Mouse (Mus musculus): ENCODE measurements at regions not wholly inside any gene's neighbourhood (a gene's known extent, or its start where the extent isn't known, plus 50 kb on each side); places are given as distances from the start of the nearest gene placed in this dataset.

DNA sequence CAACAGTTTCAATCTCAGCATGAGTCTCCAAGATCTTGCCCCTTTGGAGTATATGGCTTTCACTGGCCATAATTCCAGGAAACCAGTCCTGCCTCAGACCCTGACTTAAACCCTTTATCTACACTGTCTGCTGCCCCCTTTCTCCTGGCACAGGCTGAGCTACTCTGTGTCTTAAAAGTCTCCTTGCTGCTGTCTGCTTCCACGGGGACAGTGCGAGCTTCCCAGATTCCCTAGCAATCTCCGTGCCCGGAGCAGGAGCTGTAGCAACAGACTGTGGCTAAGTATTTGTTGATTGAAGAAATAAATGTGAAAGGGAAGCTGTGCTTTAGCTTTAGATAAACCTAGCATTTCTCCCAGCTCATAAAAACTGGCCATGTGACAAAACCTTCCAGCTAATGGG, 95.2 kb upstream of the Ptch1 start:
- H3K9me3 ChIP-seq (replicated peaks; ENCODE audit: low read length), result no peaks in the 10 kb centered on the region
- no peaks in the 10 kb centered on the region for H3K27me3 ChIP-seq (ENCODE audit: insufficient read depth, low read length)
- 43% methylated on average over 4 of the region's 4 CpGs for WGBS
- H3K4me3 ChIP-seq (replicated peaks; ENCODE audit: low read depth, low read length), result no peak overlapping the region
- TF ChIP-seq CTCF (IDR thresholded peaks at IDR 0.05; ENCODE audit: low read depth), result peak; percentile 18; the same call in 1 of the 2 replicates
- DNase-seq (ENCODE audit: low spot score), result no peak
- no peak overlapping the region for H3K9ac ChIP-seq (ENCODE audit: low read depth, low read length)
- no peaks in the 10 kb centered on the region for H3K4me1 ChIP-seq (replicated peaks; ENCODE audit: insufficient read depth, low read length)
- H3K36me3 ChIP-seq (ENCODE audit: insufficient read depth, low read length), result no peaks in the 10 kb centered on the region
- ATAC-seq (replicated peaks; ENCODE audit: low FRiP score, low read depth), result no peak
- no peak overlapping the region for H3K27ac ChIP-seq
- H3K4me2 ChIP-seq (ENCODE audit: low read length), result no peak overlapping the region

DNA sequence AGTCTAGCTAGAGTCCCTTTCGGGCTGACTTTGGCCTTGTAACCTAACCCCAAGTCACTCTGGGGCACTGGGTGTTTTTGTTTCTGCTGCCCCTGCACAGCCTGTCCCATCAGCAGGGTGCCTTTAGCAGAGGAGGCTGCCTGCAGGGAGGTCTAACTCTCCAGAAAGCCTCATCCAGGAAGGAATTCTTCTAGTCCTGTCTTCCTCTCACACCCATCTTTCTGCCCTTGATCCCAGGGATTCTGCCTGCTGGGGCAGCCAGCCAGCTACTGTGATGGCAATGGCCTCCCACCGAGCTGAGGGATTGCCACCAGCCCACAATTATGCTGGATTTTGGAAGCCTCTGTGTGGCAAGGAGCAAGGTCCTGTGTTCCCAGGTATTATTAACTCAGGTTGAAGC, 95.6 kb upstream of the Ptch1 start:
- H3K9ac ChIP-seq (ENCODE audit: low read depth, low read length), result no peak overlapping the region
- H3K4me1 ChIP-seq (replicated peaks; ENCODE audit: insufficient read depth, low read length), result no peaks in the 10 kb centered on the region

DNA sequence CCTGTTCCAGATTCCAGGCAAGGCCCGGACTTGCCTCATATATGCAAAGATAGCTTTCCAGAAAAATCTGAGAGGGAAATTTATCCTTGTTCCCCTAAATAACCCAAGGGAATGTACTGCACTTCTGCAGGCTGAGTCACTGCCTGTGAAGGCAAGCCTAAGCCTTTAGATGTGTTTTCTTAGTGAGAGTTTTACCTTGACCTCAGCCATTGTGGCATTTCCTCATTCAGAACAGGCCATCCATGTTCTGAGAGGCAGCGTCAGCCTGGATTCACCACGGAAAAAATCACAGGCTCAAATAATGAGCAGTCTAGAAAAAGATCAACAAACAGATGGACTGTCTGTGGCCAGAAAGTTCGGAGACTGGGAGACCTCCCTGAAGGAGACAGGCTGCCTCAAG, 99.0 kb upstream of the Ptch1 start:
- Histone ChIP-seq H3K4me2 (ENCODE audit: low read length) (no peak overlapping the region), H3K9ac (ENCODE audit: low read depth, low read length) (no peak overlapping the region), H3K27me3 (ENCODE audit: insufficient read depth, low read length) (no peaks in the 10 kb centered on the region), H3K36me3 (ENCODE audit: insufficient read depth, low read length) (no peaks in the 10 kb centered on the region), H3K4me1 (replicated peaks; ENCODE audit: insufficient read depth, low read length) (no peaks in the 10 kb centered on the region), H3K4me3 (replicated peaks; ENCODE audit: low read depth, low read length) (no peak overlapping the region), H3K9me3 (replicated peaks; ENCODE audit: low read length) (no peaks in the 10 kb centered on the region), H3K27ac (peak overlapping the region; percentile 14; the same call in 1 of the 2 replicates)
- DNase-seq (ENCODE audit: low spot score), result peak; percentile 37
- no peak for ATAC-seq (replicated peaks; ENCODE audit: low FRiP score, low read depth)
- no peak for TF ChIP-seq CTCF (IDR thresholded peaks at IDR 0.05; ENCODE audit: low read depth)
- WGBS, result 52% methylated on average over 4 of the region's 4 CpGs

More for the DNA sequence above, 95.6 kb upstream of the Ptch1 start:
- no peaks in the 10 kb centered on the region for H3K9me3 ChIP-seq (replicated peaks; ENCODE audit: low read length)
- ATAC-seq (replicated peaks; ENCODE audit: low FRiP score, low read depth) (no peak), DNase-seq (ENCODE audit: low spot score) (no peak)
- 17% methylated on average over 2 of the region's 2 CpGs for WGBS
- H3K4me3 ChIP-seq (replicated peaks; ENCODE audit: low read depth, low read length), result no peak overlapping the region
- no peaks in the 10 kb centered on the region for H3K36me3 ChIP-seq (ENCODE audit: insufficient read depth, low read length)
- H3K27me3 ChIP-seq (ENCODE audit: insufficient read depth, low read length), result no peaks in the 10 kb centered on the region
- no peak overlapping the region for H3K4me2 ChIP-seq (ENCODE audit: low read length)
- H3K27ac ChIP-seq, result no peak overlapping the region
- TF ChIP-seq CTCF (IDR thresholded peaks at IDR 0.05; ENCODE audit: low read depth), result no peak

DNA sequence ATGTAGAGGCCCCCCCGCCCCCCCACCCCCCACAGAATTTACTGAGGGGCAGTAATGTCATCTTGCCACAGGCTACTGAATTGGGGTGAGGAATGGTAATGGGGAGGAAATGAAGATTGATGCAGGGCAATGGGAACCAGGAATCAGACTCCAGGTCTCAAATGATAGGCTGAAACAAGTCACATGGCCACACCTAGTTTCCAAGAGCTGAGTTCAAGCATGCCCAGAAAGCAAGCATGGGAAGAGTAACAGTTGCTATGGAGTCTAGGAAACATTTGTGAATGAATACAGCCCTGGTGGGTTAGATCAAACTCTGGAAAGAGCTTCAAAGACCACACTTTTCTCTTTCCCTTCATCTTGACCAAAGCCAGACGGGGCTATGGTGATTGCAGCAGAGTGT, 104.3 kb upstream of the Ptch1 start:
- 66% methylated on average over 2 of the region's 2 CpGs for WGBS
- H3K9ac ChIP-seq (ENCODE audit: low read depth, low read length), result no peak overlapping the region
- H3K4me1 ChIP-seq (replicated peaks; ENCODE audit: insufficient read depth, low read length), result no peaks in the 10 kb centered on the region
- no peaks in the 10 kb centered on the region for H3K36me3 ChIP-seq (ENCODE audit: insufficient read depth, low read length)
- no peak overlapping the region for H3K4me3 ChIP-seq (replicated peaks; ENCODE audit: low read depth, low read length)
- ATAC-seq (replicated peaks; ENCODE audit: low FRiP score, low read depth), result no peak
- DNase-seq (ENCODE audit: low spot score), result no peak
- H3K27me3 ChIP-seq (ENCODE audit: insufficient read depth, low read length), result no peaks in the 10 kb centered on the region
- no peak overlapping the region for H3K27ac ChIP-seq
- H3K4me2 ChIP-seq (ENCODE audit: low read length), result no peak overlapping the region
- H3K9me3 ChIP-seq (replicated peaks; ENCODE audit: low read length), result no peaks in the 10 kb centered on the region
- no peak for TF ChIP-seq CTCF (IDR thresholded peaks at IDR 0.05; ENCODE audit: low read depth)

DNA sequence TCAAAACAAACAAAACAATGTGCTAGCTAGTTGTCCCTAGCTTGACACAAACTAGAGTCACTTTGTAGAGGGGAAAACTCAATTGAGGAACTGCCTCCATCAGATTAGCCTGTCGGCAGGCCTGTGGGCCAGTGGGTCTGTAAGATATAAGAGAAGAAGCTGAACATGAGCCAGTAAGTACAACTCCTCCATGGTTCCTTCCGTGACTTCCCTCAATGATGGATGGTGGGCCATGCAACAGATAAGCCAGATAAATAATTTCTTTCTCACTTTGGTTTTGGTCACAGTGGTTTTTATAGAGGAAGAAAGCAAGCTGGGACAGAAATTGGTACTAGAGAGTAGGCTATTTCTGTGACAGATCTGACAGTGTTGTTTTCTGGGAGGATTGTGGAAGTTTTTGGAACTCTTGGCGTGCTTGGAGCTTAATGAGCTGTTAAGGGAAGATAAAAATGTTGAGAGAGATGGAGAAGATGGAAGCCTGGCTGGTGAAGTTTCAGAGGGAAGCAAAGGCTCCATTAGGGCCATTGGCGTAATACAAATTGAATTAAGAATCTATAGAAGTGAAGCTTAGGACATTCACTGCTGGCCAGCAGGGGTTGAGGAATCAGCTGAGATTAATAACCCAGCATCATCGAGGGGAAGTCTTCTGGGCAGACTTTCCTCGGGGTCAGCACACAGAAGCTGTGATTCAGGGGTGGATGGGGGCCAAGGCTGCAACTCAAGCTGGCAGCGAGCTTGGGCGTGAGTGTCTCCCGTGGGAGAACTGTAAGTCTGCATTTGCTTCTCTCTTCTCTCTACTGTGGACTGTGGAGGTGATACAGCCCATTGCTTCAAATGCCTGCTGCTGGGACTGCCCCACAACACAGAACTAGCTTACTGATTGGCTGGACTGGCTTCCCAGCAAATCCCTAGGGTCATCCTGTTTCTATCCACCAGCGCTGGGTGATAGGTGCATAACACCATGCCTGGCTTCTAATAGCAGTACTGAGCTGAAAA, 105.2 kb upstream of the Ptch1 start:
- Histone ChIP-seq H3K9ac (ENCODE audit: low read depth, low read length) (no peak overlapping the region), H3K4me2 (ENCODE audit: low read length) (no peak overlapping the region), H3K36me3 (ENCODE audit: insufficient read depth, low read length) (no peaks in the 10 kb centered on the region), H3K27me3 (ENCODE audit: insufficient read depth, low read length) (no peaks in the 10 kb centered on the region), H3K4me1 (replicated peaks; ENCODE audit: insufficient read depth, low read length) (no peaks in the 10 kb centered on the region), H3K9me3 (replicated peaks; ENCODE audit: low read length) (no peaks in the 10 kb centered on the region), H3K27ac (no peak overlapping the region), H3K4me3 (replicated peaks; ENCODE audit: low read depth, low read length) (no peak overlapping the region)
- no peak for TF ChIP-seq CTCF (IDR thresholded peaks at IDR 0.05; ENCODE audit: low read depth)
- ATAC-seq (replicated peaks; ENCODE audit: low FRiP score, low read depth) (no peak), DNase-seq (ENCODE audit: low spot score) (peak; percentile 46)
- 47% methylated on average over 10 of the region's 10 CpGs for WGBS

DNA sequence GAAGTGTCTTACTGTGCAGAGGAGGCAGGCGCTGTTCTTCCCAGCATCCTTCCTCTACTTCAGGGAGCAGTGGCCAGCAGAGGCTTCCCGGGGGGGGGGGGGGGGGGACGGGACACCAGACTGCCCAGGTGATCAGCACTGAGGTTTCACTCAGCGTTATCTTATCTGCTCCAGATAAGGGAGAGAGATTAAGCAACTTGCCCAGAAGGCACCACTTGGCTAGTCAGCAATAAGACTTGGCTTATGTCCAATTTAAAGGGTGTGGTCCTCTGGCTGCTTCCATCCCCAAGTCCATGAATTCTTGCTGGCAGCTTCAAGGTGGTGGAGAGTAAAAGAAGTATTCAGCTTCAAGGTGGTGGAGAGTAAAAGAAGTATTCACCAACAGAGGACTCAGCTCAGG, 108.9 kb upstream of the Ptch1 start:
- DNase-seq (ENCODE audit: low spot score) (no peak), ATAC-seq (replicated peaks; ENCODE audit: low FRiP score, low read depth) (no peak)
- 47% methylated on average over 4 of the region's 4 CpGs for WGBS
- no peak for TF ChIP-seq CTCF (IDR thresholded peaks at IDR 0.05; ENCODE audit: low read depth)
- H3K9ac ChIP-seq (ENCODE audit: low read depth, low read length), result no peak overlapping the region
- no peak overlapping the region for H3K27ac ChIP-seq
- 0 out of 2 replicates have a peak, but pooled peaks cover 3% of the 10 kb centered on the region for H3K4me1 ChIP-seq (replicated peaks; ENCODE audit: insufficient read depth, low read length)
- no peaks in the 10 kb centered on the region for H3K9me3 ChIP-seq (replicated peaks; ENCODE audit: low read length)
- no peak overlapping the region for H3K4me2 ChIP-seq (ENCODE audit: low read length)
- no peaks in the 10 kb centered on the region for H3K27me3 ChIP-seq (ENCODE audit: insufficient read depth, low read length)
- no peaks in the 10 kb centered on the region for H3K36me3 ChIP-seq (ENCODE audit: insufficient read depth, low read length)
- no peak overlapping the region for H3K4me3 ChIP-seq (replicated peaks; ENCODE audit: low read depth, low read length)
